8 mouse cellular contexts compared by ENCODE assay signal in genomic region chr10:80301256-80302081, GRCm38 (mm10). TPM values are rescaled to one million over a fixed set of nuclear protein-coding genes. Genes with fewer than 3 reads are reported as not detected.
DNase-seq lines count a peak whose midpoint lies in the region; ATAC-seq and TF ChIP-seq lines count a peak whose summit lies in the region.
"Had no signal": no experiment of that assay in that cellular context is flagged by ENCODE, and none has a peak within 500 bp of the region (broad histone marks: within the 10 kb centered on the region; RNA-seq: fewer than 3 reads in every experiment).

No protein-coding gene starts in this region.

- no peak for ATAC-seq in forebrain, embryonic 11.5 days (replicated peaks; ENCODE audit: low FRiP score)
- ATAC-seq in intestine, embryonic 16.5 days = no peak
- ATAC-seq in stomach, embryonic 15.5 days (ENCODE audit: insufficient read depth, low FRiP score, low read depth) = no peak

- peak overlapping the region; percentile 68 for H3K9ac ChIP-seq in forebrain, embryonic 11.5 days (ENCODE audit: low read length)
- peak overlapping the region; percentile 22 for H3K9ac ChIP-seq in intestine, embryonic 16.5 days (ENCODE audit: low read depth, low read length)
- no peak overlapping the region for H3K9ac ChIP-seq in stomach, embryonic 15.5 days

- H3K36me3 ChIP-seq in forebrain, embryonic 11.5 days (ENCODE audit: control insufficient read depth, insufficient read depth, low read length) = peaks cover 9% of the 10 kb centered on the region; the same call in 1 of the 2 replicates
- H3K36me3 ChIP-seq in intestine, embryonic 16.5 days (ENCODE audit: control insufficient read depth, insufficient read depth, low read length) = no peaks in the 10 kb centered on the region
- H3K36me3 ChIP-seq in stomach, embryonic 15.5 days = no peaks in the 10 kb centered on the region

- peak overlapping the region; percentile 78 for H3K4me3 ChIP-seq in left cerebral cortex, adult 2 months
- H3K4me3 ChIP-seq in forebrain, embryonic 11.5 days (ENCODE audit: low read depth, low read length) = peak overlapping the region; percentile 63
- no peak overlapping the region for H3K4me3 ChIP-seq in intestine, embryonic 16.5 days (ENCODE audit: low read length)
- no peak overlapping the region for H3K4me3 ChIP-seq in stomach, embryonic 15.5 days (replicated peaks)

- DNase-seq in left cerebral cortex, adult 2 months (ENCODE audit: extremely low spot score in 1 of 2, low spot score in 2 of 2) = no peak
- DNase-seq in left cerebral cortex, postnatal 36 days (ENCODE audit: low spot score in 2 of 2) = no peak
- DNase-seq in forebrain, embryonic 11.5 days (ENCODE audit: low spot score) = no peak
- no peak for DNase-seq in embryo, embryonic 10 days (ENCODE audit: low spot score)
- no peak for DNase-seq in spleen, postnatal 10 days (ENCODE audit: low spot score in 2 of 2)
- DNase-seq: thymus, postnatal 4 days had no signal

- H3K27ac ChIP-seq in left cerebral cortex, adult 2 months = peak overlapping the region; percentile 72
- H3K27ac ChIP-seq in forebrain, embryonic 11.5 days (ENCODE audit: low read depth, low read length) = peak overlapping the region; percentile 57
- no peak overlapping the region for H3K27ac ChIP-seq in intestine, embryonic 16.5 days (ENCODE audit: low read length)
- no peak overlapping the region for H3K27ac ChIP-seq in stomach, embryonic 15.5 days

- intact Hi-C loops in left cerebral cortex, adult 2 months (cut with DNase I) = no loop called here
- intact Hi-C loops in left cerebral cortex, postnatal 36 days (cut with DNase I) = no loop called here

- H3K27me3 ChIP-seq in forebrain, embryonic 11.5 days (ENCODE audit: control insufficient read depth, insufficient read depth, low read length) = peaks cover 5% of the 10 kb centered on the region
- H3K27me3 ChIP-seq in intestine, embryonic 16.5 days (replicated peaks; ENCODE audit: control insufficient read depth, insufficient read depth, low read length) = peaks cover 57% of the 10 kb centered on the region
- peaks cover 84% of the 10 kb centered on the region for H3K27me3 ChIP-seq in stomach, embryonic 15.5 days (replicated peaks)

- no peaks in the 10 kb centered on the region for H3K9me3 ChIP-seq in forebrain, embryonic 11.5 days (ENCODE audit: control insufficient read depth, low read length)
- no peaks in the 10 kb centered on the region for H3K9me3 ChIP-seq in intestine, embryonic 16.5 days (ENCODE audit: control insufficient read depth, low read length)
- H3K9me3 ChIP-seq in stomach, embryonic 15.5 days = no peaks in the 10 kb centered on the region

- H3K4me1 ChIP-seq in forebrain, embryonic 11.5 days (replicated peaks; ENCODE audit: control insufficient read depth, insufficient read depth, low read length) = peaks cover 47% of the 10 kb centered on the region
- H3K4me1 ChIP-seq in intestine, embryonic 16.5 days (ENCODE audit: control insufficient read depth, insufficient read depth, low read length) = peaks cover 7% of the 10 kb centered on the region
- peaks cover 3% of the 10 kb centered on the region for H3K4me1 ChIP-seq in stomach, embryonic 15.5 days

- TF ChIP-seq CTCF in left cerebral cortex, adult 2 months (IDR thresholded peaks at IDR 0.05) = no peak

- WGBS in forebrain, embryonic 11.5 days = 75% methylated on average over 10 of the region's 10 CpGs
- WGBS in intestine, embryonic 16.5 days = 71% methylated on average over 10 of the region's 10 CpGs
- WGBS in stomach, embryonic 15.5 days = 75% methylated on average over 10 of the region's 10 CpGs

- H3K4me2 ChIP-seq in forebrain, embryonic 11.5 days (ENCODE audit: low read depth, low read length, severe bottlenecking) = peak overlapping the region; percentile 74
- peak overlapping the region; percentile 10; the same call in 1 of the 2 replicates for H3K4me2 ChIP-seq in intestine, embryonic 16.5 days (ENCODE audit: low read depth, low read length)
- H3K4me2 ChIP-seq in stomach, embryonic 15.5 days = peak overlapping the region; percentile 29; the same call in 1 of the 2 replicates

RNA-seq across cellular contexts. Expression of gene Apc2, which starts 5.7 kb away (rescaled TPM):
- 100 to 1,000 TPM; 111 to 113 TPM for total RNA-seq in left cerebral cortex, adult 2 months (2021)
- 100 to 1,000 TPM; 105 to 116 TPM for total RNA-seq in left cerebral cortex, postnatal 36 days (2021)
- 75.5 and 77.7 TPM in 2 replicates for polyA plus RNA-seq in forebrain, embryonic 11.5 days (2014; fragmentation: Nextera tagmentation; extraction: Ambion mirVana)
- polyA plus RNA-seq in intestine, embryonic 16.5 days (2015; fragmentation: Nextera tagmentation; extraction: Ambion mirVana) = 2.4 and 3.1 TPM in 2 replicates
- polyA plus RNA-seq in stomach, embryonic 15.5 days (2015; fragmentation: Nextera tagmentation; extraction: Ambion mirVana) = 5.0 and 5.2 TPM in 2 replicates

RNA-seq across cellular contexts. Expression of gene Rps15, which starts 9.2 kb away (rescaled TPM):
- 100 to 1,000 TPM; 816 to 913 TPM for total RNA-seq in left cerebral cortex, adult 2 months (2021)
- 100 to 1,000 TPM; 799 to 946 TPM for total RNA-seq in left cerebral cortex, postnatal 36 days (2021)
- 858 and 895 TPM in 2 replicates for polyA plus RNA-seq in forebrain, embryonic 11.5 days (2014; fragmentation: Nextera tagmentation; extraction: Ambion mirVana)
- polyA plus RNA-seq in intestine, embryonic 16.5 days (2015; fragmentation: Nextera tagmentation; extraction: Ambion mirVana) = 894 and 922 TPM in 2 replicates
- 904 and 948 TPM in 2 replicates for polyA plus RNA-seq in stomach, embryonic 15.5 days (2015; fragmentation: Nextera tagmentation; extraction: Ambion mirVana)

RNA-seq across cellular contexts. Expression of gene 2310011J03Rik, which starts 18.9 kb away (rescaled TPM):
- 10 to 100 TPM; 26.3 to 26.9 TPM for total RNA-seq in left cerebral cortex, adult 2 months (2021)
- total RNA-seq in left cerebral cortex, postnatal 36 days (2021) = 10 to 100 TPM; 26.6 to 30.1 TPM
- polyA plus RNA-seq in forebrain, embryonic 11.5 days (2014; fragmentation: Nextera tagmentation; extraction: Ambion mirVana) = 39.7 and 45.2 TPM in 2 replicates
- 60.4 and 64.3 TPM in 2 replicates for polyA plus RNA-seq in intestine, embryonic 16.5 days (2015; fragmentation: Nextera tagmentation; extraction: Ambion mirVana)
- polyA plus RNA-seq in stomach, embryonic 15.5 days (2015; fragmentation: Nextera tagmentation; extraction: Ambion mirVana) = 40.5 and 46.4 TPM in 2 replicates

RNA-seq across cellular contexts. Expression of gene Pcsk4, which starts 27.8 kb away (rescaled TPM):
- 1 to 10 TPM; 4.0 to 5.4 TPM for total RNA-seq in left cerebral cortex, adult 2 months (2021)
- 1 to 10 TPM; 4.9 to 6.2 TPM for total RNA-seq in left cerebral cortex, postnatal 36 days (2021)
- 3.8 and 4.5 TPM in 2 replicates for polyA plus RNA-seq in forebrain, embryonic 11.5 days (2014; fragmentation: Nextera tagmentation; extraction: Ambion mirVana)
- polyA plus RNA-seq in intestine, embryonic 16.5 days (2015; fragmentation: Nextera tagmentation; extraction: Ambion mirVana) = 10.8 and 12.9 TPM in 2 replicates
- 4.8 and 5.4 TPM in 2 replicates for polyA plus RNA-seq in stomach, embryonic 15.5 days (2015; fragmentation: Nextera tagmentation; extraction: Ambion mirVana)

RNA-seq across cellular contexts. Expression of gene Reep6, which starts 28.3 kb away (rescaled TPM):
- total RNA-seq in left cerebral cortex, adult 2 months (2021) = 10 to 100 TPM; 13.5 to 13.6 TPM
- 10 to 100 TPM; 10.6 to 11.5 TPM for total RNA-seq in left cerebral cortex, postnatal 36 days (2021)
- polyA plus RNA-seq in forebrain, embryonic 11.5 days (2014; fragmentation: Nextera tagmentation; extraction: Ambion mirVana) = 7.0 and 8.0 TPM in 2 replicates
- polyA plus RNA-seq in intestine, embryonic 16.5 days (2015; fragmentation: Nextera tagmentation; extraction: Ambion mirVana) = 255 and 314 TPM in 2 replicates
- 44.5 and 51.2 TPM in 2 replicates for polyA plus RNA-seq in stomach, embryonic 15.5 days (2015; fragmentation: Nextera tagmentation; extraction: Ambion mirVana)

Comparison
In these comparisons a context has a peak if more than half of its experiments do, and no peak if none do; other contexts are left out.
1. H3K27ac ChIP-seq: peak in left cerebral cortex, adult 2 months (single experiment) and forebrain, embryonic 11.5 days (single experiment); none in intestine, embryonic 16.5 days (single experiment) and stomach, embryonic 15.5 days (single experiment).
2. H3K4me3 ChIP-seq: peak in left cerebral cortex, adult 2 months (single experiment) and forebrain, embryonic 11.5 days (single experiment); none in intestine, embryonic 16.5 days (single experiment) and stomach, embryonic 15.5 days (single experiment).
3. H3K4me2 ChIP-seq: peak in every context shown above with its lines; median percentile 74 in forebrain, embryonic 11.5 days; 29 in stomach, embryonic 15.5 days; 10 in intestine, embryonic 16.5 days.
4. RNA of gene Apc2, which starts 5.7 kb away (polyA plus RNA-seq): 75.5 to 77.7 TPM in forebrain, embryonic 11.5 days; 5.0 to 5.2 TPM in stomach, embryonic 15.5 days and 2.4 to 3.1 TPM in intestine, embryonic 16.5 days; every median in the first group is over 10 times any median in the second.